Mouse (Mus musculus) subcutaneous adipose tissue, adult 2 months (tissue): Measurements from ENCODE around the gene Fam240a. TPM values are rescaled to one million over a fixed set of nuclear protein-coding genes. Genes with fewer than 3 reads are reported as not detected.

Experiments
- polyA plus RNA-seq: library from polyadenylated mRNA; depleted of rRNA; stranded (reverse); fragments of >200 nt; gene quantifications from 2 replicates; pipeline ENCODE4 v1.2.3, GENCODE M21; 2012; ENCODE audit warnings: low replicate concordance; rRNA removed

Gene Fam240a
- not detected in 2 replicates for polyA plus RNA-seq

GRCm38 (mm10) chr9:110916786-110917185 lies at the start of gene Fam240a:
Gene Fam240a (minus strand): TSS chr9:110916861.

DNA sequence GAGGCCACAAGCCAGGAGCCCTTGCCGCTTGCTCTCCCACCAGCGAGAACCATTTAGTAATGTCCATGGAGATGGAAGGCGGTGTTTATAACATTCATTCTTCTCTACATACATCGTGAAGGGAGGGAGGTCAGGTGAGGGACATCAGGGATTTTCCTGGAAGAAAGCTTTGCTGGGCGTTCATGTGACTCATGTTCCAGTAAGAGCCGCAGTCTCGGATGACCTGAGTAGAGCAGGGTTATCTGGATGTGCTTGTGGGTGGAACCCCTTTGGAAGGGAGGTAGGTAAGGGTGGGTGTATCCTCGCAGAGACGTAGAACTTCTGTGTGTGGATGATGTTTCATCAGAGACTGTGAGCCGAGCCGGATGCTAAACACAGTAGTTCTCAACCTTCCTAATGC lies 34.7 kb upstream of the Fam240a start, which contains the start of gene Lrrc2:
Gene Lrrc2, plus strand, starts transcription at position 149 of the 400 bp plus-strand sequence.

DNA sequence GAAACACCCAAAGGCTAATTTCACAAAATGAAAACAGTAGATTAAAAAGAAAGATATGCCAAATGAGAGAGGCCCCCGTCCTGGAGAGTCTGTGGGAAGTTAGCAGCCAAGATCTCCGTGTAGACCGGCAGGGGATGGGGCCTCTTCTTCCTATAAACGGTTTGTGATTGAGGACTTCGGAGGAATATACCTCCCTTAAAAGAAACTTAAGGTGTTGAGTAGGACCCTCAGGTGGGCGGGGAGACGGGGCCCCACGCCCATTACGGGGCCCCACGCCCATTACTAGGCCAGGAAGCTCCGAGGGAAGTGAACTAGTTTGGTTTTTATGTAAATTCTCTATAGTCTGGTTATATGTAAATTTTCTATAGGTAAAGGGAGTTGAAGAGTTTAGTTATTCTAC lies 29.3 kb upstream of the Fam240a start, which contains the start of gene Tdgf1:
Gene Tdgf1, minus strand, starts transcription at position 233 of the 400 bp plus-strand sequence.

DNA sequence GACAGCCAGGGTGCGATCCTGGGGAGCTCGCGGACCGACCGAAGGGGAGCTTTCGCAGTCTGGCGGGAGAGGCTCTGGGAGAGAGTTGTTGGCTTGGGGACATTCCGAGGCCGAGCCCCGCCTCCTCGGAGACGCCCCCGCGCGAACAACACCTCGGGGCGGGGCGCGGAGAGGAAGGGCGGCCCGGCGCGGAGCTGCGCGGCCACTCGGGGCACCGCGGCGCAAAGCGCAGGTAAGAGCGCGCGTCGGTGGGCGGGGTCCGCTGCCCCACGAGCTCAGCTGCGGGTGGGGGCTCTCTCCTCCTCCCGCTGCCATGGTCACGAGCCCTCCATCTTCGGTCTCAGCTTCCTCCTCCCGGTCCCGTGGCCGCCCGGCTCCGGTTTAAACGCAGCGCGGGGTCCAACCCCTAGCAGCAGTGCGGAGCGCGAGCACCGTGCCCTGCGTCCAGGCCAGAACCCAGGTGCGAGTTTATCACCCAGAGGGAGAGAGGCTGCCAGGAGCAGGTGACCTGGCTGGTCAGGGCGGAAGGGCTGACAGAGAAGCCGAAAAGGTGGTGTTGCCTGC lies 36.6 kb downstream of the Fam240a start, which contains the start of gene Tmie:
Gene Tmie, minus strand, starts transcription at position 116 of the 564 bp plus-strand sequence.

DNA sequence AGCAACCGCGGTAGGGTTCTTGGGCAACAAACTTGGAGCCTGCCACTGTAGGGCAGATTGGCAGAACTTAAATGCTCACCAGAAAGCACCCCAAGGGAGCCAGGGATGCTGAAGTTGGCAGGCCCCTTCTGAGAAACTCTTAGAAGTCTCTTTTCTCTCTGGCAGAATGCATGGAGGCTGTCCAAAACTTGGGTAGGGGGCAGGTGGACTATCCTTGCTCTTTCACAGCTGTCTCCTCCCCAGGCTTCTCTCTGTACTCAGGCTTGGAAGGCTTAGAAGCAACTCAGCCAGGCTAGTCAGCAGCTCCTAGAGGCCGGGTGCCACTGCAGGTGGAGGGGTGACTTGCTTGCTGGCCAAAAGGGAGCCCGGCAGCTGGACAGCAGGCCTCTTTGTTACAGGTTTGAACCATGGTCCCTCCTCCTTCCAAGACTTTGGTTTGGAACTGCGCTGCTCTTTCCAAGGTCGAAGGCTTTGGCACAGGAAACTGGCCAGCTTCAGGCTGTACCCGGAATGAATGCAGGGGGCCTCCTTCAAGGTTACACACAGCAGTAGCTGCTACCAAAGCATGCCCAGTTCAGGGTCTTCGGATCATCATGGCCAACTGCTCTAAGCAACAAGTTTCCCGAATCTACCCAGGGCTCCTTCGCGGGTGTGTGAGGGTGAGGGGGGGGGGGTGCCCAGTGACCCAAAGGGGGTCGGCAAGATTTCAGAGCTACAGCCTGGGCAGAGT lies 37.3 kb downstream of the Fam240a start, which contains the start of gene Als2cl:
Gene Als2cl, plus strand, starts transcription at position 680 of the 730 bp plus-strand sequence.

Other genes starting within 250 kb of the Fam240a start
- 0.70 and 1.2 TPM in 2 replicates for gene Myl3, start 175.0 kb downstream of the Fam240a start, polyA plus RNA-seq
- gene Pth1r, start 169.7 kb downstream of the Fam240a start, polyA plus RNA-seq, result 100 and 195 TPM in 2 replicates
- not detected in 2 replicates for gene Prss42, start 118.7 kb downstream of the Fam240a start, polyA plus RNA-seq
- gene Prss44, start 102.9 kb downstream of the Fam240a start, polyA plus RNA-seq, result not detected in 2 replicates
- gene Prss43, start 90.2 kb downstream of the Fam240a start, polyA plus RNA-seq, result not detected in 2 replicates
- gene Prss45, start 82.3 kb downstream of the Fam240a start, polyA plus RNA-seq, result 0.10 TPM in 1 of 2 replicates, not detected in the other
- gene Prss46, start 72.4 kb downstream of the Fam240a start, polyA plus RNA-seq, result not detected in 2 replicates
- gene Prss50, start 58.9 kb downstream of the Fam240a start, polyA plus RNA-seq, result not detected in 2 replicates
- gene Als2cl, start 37.0 kb downstream of the Fam240a start, polyA plus RNA-seq, result 52.9 TPM in 2 replicates
- 2.2 and 3.2 TPM in 2 replicates for gene Tmie, start 36.7 kb downstream of the Fam240a start, polyA plus RNA-seq
- not detected in 2 replicates for gene Tdgf1, start 29.3 kb upstream of the Fam240a start, polyA plus RNA-seq
- not detected in 2 replicates for gene Lrrc2, start 34.7 kb upstream of the Fam240a start, polyA plus RNA-seq
- 6.2 and 23.4 TPM in 2 replicates for gene Rtp3, start 73.7 kb upstream of the Fam240a start, polyA plus RNA-seq
- 0.29 and 68.2 TPM in 2 replicates for gene Ltf, start 102.4 kb upstream of the Fam240a start, polyA plus RNA-seq
- 6.7 and 9.0 TPM in 2 replicates for gene Ccrl2, start 140.7 kb upstream of the Fam240a start, polyA plus RNA-seq
- gene Lrrfip2, start 200.7 kb upstream of the Fam240a start, polyA plus RNA-seq, result 12.6 and 17.2 TPM in 2 replicates